Mouse (Mus musculus) bone marrow, adult 2 months (tissue): ENCODE measurements at regions not wholly inside any gene's neighbourhood (a gene's known extent, or its start where the extent isn't known, plus 50 kb on each side); places are given as distances from the start of the nearest gene placed in this dataset.
A peak's percentile ranks its signal among the peaks of the same experiment; 100 is the strongest.

Experiments used
- H3K27ac ChIP-seq: fragments of 200-500 bp; 2 replicates; pipeline ENCODE4 v1.5.1; 2012; ENCODE audit warnings: low read depth, mild to moderate bottlenecking, control low read depth, inconsistent platforms, low read length; ENCODE audit not compliant: control insufficient read depth, poor library complexity, insufficient read depth
- H3K4me1 ChIP-seq: fragments of 200-500 bp; 2 replicates; pipeline ENCODE4 v1.6.1; 2011; ENCODE audit warnings: low read length; ENCODE audit not compliant: control insufficient read depth, insufficient read depth
- H3K4me3 ChIP-seq: fragments of 200-500 bp; replicated peaks from 2 replicates; pipeline ENCODE3; 2011; ENCODE audit warnings: mild to moderate bottlenecking, low read depth, low read length, control low read depth; ENCODE audit not compliant: control insufficient read depth
- CTCF ChIP-seq: fragments of 200-500 bp; IDR thresholded peaks from 2 replicates; pipeline ENCODE4 v1.5.1; 2011; ENCODE audit warnings: low read length, control low read depth; ENCODE audit not compliant: control insufficient read depth, insufficient read depth
- POLR2A ChIP-seq: fragments of 200-500 bp; IDR thresholded peaks from 2 replicates; pipeline ENCODE4 v1.6.1; 2011; ENCODE audit warnings: low read depth, mild to moderate bottlenecking, control low read depth, low read length, borderline replicate concordance; ENCODE audit not compliant: control insufficient read depth
- WGBS: fragments of 180-500 bp; shearing (Covaris S2); methylation state at CpG from one replicate; pipeline ENCODE4 v1.1.7; 2018; 5-methylcytosine and 5-hydroxymethylcytosine counted together

- H3K4me3 ChIP-seq, result no peak overlapping the region
- no peaks in the 10 kb centered on the region for H3K4me1 ChIP-seq
- WGBS, result 82% methylated on average over 12 of the region's 12 CpGs
- TF ChIP-seq CTCF (no peak), POLR2A (no peak)
- H3K27ac ChIP-seq, result no peak overlapping the region
Observed at GRCm38 (mm10) chr14:67573451-67573995, 1564.5 kb upstream of the Gulo start.

- TF ChIP-seq POLR2A (no peak), CTCF (no peak)
Observed at GRCm38 (mm10) chr14:67569744-67570322, 1560.8 kb upstream of the Gulo start.

GRCm38 (mm10) chr14:67568896-67569743, 1560.1 kb upstream of the Gulo start:
- Histone ChIP-seq H3K4me3 (no peak overlapping the region), H3K27ac (no peak overlapping the region), H3K4me1 (no peaks in the 10 kb centered on the region)
- WGBS, result 45% methylated on average over 22 of the region's 22 CpGs
- TF ChIP-seq CTCF (no peak), POLR2A (no peak)

More at GRCm38 (mm10) chr14:67569744-67570322, 1560.8 kb upstream of the Gulo start:
- 65% methylated on average over 17 of the region's 17 CpGs for WGBS
- H3K4me3 ChIP-seq, result no peak overlapping the region
- H3K4me1 ChIP-seq, result no peaks in the 10 kb centered on the region
- H3K27ac ChIP-seq, result no peak overlapping the region

- WGBS, result 93% methylated on average over 7 of the region's 7 CpGs
- TF ChIP-seq CTCF, result no peak
- TF ChIP-seq POLR2A, result no peak
- Histone ChIP-seq H3K27ac (no peak overlapping the region), H3K4me3 (no peak overlapping the region), H3K4me1 (no peaks in the 10 kb centered on the region)
Observed at GRCm38 (mm10) chr14:67554897-67555296, 1545.9 kb upstream of the Gulo start.

- TF ChIP-seq POLR2A (no peak), CTCF (no peak)
- WGBS, result 70% methylated on average over 6 of the region's 6 CpGs
- Histone ChIP-seq H3K4me1 (no peaks in the 10 kb centered on the region), H3K27ac (no peak overlapping the region), H3K4me3 (no peak overlapping the region)
Observed at GRCm38 (mm10) chr14:67550462-67551185, 1541.6 kb upstream of the Gulo start.

- TF ChIP-seq CTCF, result peak; percentile 15; the same call in 1 of the 2 replicates
- TF ChIP-seq POLR2A, result no peak
- Histone ChIP-seq H3K4me1 (no peaks in the 10 kb centered on the region), H3K27ac (no peak overlapping the region), H3K4me3 (no peak overlapping the region)
- 83% methylated on average over 6 of the region's 6 CpGs for WGBS
Observed at GRCm38 (mm10) chr14:67548750-67549149, 1539.7 kb upstream of the Gulo start.

GRCm38 (mm10) chr14:67545036-67545435, 1536.0 kb upstream of the Gulo start:
- TF ChIP-seq CTCF (no peak), POLR2A (no peak)
- Histone ChIP-seq H3K27ac (no peak overlapping the region), H3K4me1 (no peaks in the 10 kb centered on the region), H3K4me3 (no peak overlapping the region)
- WGBS, result 32% methylated on average over 5 of the region's 5 CpGs

- 65% methylated on average over 4 of the region's 4 CpGs for WGBS
- Histone ChIP-seq H3K27ac (no peak overlapping the region), H3K4me3 (no peak overlapping the region), H3K4me1 (no peaks in the 10 kb centered on the region)
- TF ChIP-seq CTCF, result no peak
- TF ChIP-seq POLR2A, result no peak
Observed at GRCm38 (mm10) chr14:67541271-67541711, 1532.3 kb upstream of the Gulo start.
